Mouse (Mus musculus) olfactory bulb, adult 2 months (tissue): Measurements from ENCODE around the gene Rnps1.

Experiments
- CTCF ChIP-seq: fragments of 200-500 bp; IDR thresholded peaks from 2 replicates; pipeline ENCODE4 v1.5.1; 2012; ENCODE audit warnings: low read depth, mild to moderate bottlenecking, low read length, moderate library complexity; ENCODE audit not compliant: insufficient read depth
- POLR2A ChIP-seq: fragments of 200-500 bp; IDR thresholded peaks from 2 replicates; pipeline ENCODE4 v1.6.1; 2012; ENCODE audit warnings: mild to moderate bottlenecking, low read depth, low read length, moderate library complexity; ENCODE audit not compliant: insufficient read depth

DNA sequence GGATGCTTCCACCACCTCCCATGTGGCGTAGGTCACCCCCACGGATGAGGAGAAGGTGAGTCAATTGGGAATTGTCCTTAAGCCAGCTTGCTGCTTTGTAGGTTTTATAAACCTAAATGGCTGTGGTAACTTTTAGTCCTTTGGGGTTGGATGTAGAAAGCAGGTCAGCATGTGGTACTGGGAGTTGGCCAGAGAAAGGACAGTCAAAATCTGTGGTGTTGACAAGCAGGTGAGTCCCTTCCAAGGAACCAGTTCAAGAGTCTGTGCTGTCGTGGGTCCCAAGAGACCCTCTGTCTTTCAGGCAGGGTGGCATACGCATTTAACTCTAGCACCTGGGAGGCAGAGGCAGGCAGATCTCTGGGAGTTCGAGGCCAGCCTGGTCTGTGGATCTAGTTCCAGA, 10.1 kb downstream of the Rnps1 start:
- no peak for TF ChIP-seq CTCF
- TF ChIP-seq POLR2A: no peak
